Mouse (Mus musculus) effector memory CD4-positive, alpha-beta T cell, adult 7 months (primary cell): ENCODE results near the gene Tmem268. TPM values are rescaled to one million over a fixed set of nuclear protein-coding genes. Genes with fewer than 3 reads are reported as not detected.

Experiments used
- polyA plus RNA-seq: library from polyadenylated mRNA; unstranded; fragments of 100-300 nt; shearing (Covaris generic); gene quantifications from one replicate; pipeline ENCODE4 v1.2.1, GENCODE M21; 2017

Tmem268 gene
- 19.9 TPM for polyA plus RNA-seq

GRCm38 (mm10) chr4:63558407-63559081, at the start of gene Tmem268:
Gene Tmem268 (plus strand): TSS chr4:63558781.

GRCm38 (mm10) chr4:63544494-63545230, 13.9 kb upstream of the Tmem268 start, which contains the start of gene Atp6v1g1:
Gene Atp6v1g1 (plus strand): TSS chr4:63544772.

GRCm38 (mm10) chr4:63604945-63605344, 46.4 kb downstream of the Tmem268 start, which contains the start of gene Gm11213:
Gene Gm11213 (minus strand): TSS chr4:63605261.

GRCm38 (mm10) chr4:63622378-63622835, 63.8 kb downstream of the Tmem268 start, which contains the start of gene Tex48:
Gene Tex48 (minus strand): TSS chr4:63622428.

Other genes with a start within 250 kb of the Tmem268 start
- gene Orm1, start 214.2 kb upstream of the Tmem268 start, polyA plus RNA-seq: not detected
- gene Orm3, start 202.6 kb upstream of the Tmem268 start, polyA plus RNA-seq: not detected
- gene Orm2, start 196.3 kb upstream of the Tmem268 start, polyA plus RNA-seq: 0.60 TPM
- gene Akna, start 155.4 kb upstream of the Tmem268 start, polyA plus RNA-seq: 336 TPM
- 5.0 TPM for gene Whrn, start 62.8 kb upstream of the Tmem268 start, polyA plus RNA-seq
- 112 TPM for gene Atp6v1g1, start 14.0 kb upstream of the Tmem268 start, polyA plus RNA-seq
- not detected for gene Gm11213, start 46.5 kb downstream of the Tmem268 start, polyA plus RNA-seq
- not detected for gene Tex48, start 63.6 kb downstream of the Tmem268 start, polyA plus RNA-seq
- not detected for gene Gm11214, start 104.6 kb downstream of the Tmem268 start, polyA plus RNA-seq
- 0.63 TPM for gene Tnfsf15, start 186.3 kb downstream of the Tmem268 start, polyA plus RNA-seq